Mouse (Mus musculus) common myeloid progenitor, adult 5-6 weeks (primary cell): ENCODE measurements around the gene Acsbg1. TPM values are rescaled to one million over a fixed set of nuclear protein-coding genes. Genes with fewer than 3 reads are reported as not detected.
A peak's percentile ranks its signal among the peaks of the same experiment; 100 is the strongest.

Source experiments
- ATAC-seq: replicated peaks from 2 replicates; pipeline ENCODE4 v1.8.0; 2016; ENCODE audit warnings: low read depth, mild to moderate bottlenecking, moderate TSS enrichment, inconsistent platforms; ENCODE audit not compliant: poor library complexity, severe bottlenecking
- total RNA-seq: library from RNA; stranded (forward); fragments of 200-1000, 187-1606 nt; gene quantifications from 2 replicates; pipeline ENCODE4 v1.2.3, GENCODE M21; 2017

Gene Acsbg1
- total RNA-seq, 1 experiment from 2014 or later, result not detected

DNA sequence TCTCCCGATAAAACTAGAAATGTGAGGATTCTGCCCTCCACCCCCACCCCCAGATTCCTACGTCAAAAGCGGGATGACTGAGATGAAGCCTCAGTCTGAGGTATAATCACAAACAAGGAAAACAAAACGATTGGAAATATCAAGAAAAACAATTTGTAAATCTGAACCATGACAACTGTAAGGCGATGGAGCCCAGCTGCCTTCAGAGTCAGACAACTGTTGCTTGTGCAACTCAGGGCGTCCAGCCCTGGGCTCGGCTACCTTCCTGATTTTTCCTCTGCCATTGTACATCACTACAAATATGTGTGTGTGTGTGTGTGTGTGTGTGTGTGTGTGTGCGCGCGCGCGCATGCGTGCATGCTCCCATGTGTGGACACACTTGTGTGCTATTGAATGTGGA is 12.2 kb upstream of the Acsbg1 start:
- ATAC-seq, result no peak

DNA sequence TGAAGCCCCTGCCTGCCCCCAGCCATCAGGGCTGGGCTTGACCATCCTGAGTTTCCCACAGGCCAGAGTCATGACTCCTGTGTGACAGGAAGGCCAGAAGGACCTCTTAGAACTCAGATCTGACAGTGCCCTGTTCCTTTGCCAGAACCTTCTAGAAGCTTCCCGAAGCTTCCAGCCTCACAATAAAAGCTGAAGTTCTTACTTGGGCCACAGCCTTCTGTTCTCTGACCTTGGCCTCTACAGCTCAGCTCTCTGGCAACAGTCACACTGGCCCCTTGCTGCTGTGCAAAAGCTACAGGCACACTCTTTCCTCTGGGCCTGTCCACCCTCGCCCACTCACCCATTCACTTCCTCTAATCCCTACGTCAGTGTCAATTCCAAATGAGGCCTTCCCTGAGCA is 10.3 kb upstream of the Acsbg1 start:
- no peak for ATAC-seq

DNA sequence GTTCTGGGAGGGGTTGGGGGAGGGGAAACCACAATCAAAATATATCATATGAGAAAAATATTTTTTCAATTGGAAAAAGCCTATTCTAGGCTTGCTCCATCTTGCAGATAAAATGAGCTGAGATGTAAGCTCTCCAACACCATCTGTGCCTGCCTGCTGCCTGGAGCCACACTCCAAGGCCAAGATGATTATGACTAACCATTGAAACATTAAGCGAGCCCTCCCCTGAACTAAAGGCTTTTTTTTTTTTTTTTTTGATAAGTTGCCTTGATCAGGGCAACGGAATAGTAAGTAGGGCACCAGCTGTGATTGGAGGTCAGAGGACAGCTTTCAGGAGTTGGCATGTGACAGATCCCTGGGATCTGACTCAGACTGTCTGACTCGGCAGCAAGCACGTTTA is 6.8 kb upstream of the Acsbg1 start:
- ATAC-seq, result no peak

DNA sequence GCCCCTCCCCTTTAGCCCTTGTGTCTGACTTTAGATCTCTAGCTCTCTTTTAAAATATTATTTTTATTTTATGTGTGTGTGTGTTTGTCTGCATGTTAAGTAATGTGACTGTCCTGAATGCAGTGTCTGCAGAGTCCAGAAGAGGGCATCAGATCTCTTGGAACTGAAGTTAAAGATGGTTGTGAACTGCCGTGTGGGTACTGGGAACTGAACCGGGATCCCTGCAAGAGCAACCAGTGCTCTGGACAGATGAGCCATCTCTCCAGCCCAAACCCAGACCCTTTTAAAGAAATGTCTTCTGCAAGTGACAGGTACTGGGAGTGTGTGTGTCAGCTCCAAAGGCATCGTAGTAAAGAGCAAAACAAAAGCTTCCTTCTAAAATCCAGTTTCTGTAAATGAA is 4.4 kb upstream of the Acsbg1 start:
- ATAC-seq, result no peak

DNA sequence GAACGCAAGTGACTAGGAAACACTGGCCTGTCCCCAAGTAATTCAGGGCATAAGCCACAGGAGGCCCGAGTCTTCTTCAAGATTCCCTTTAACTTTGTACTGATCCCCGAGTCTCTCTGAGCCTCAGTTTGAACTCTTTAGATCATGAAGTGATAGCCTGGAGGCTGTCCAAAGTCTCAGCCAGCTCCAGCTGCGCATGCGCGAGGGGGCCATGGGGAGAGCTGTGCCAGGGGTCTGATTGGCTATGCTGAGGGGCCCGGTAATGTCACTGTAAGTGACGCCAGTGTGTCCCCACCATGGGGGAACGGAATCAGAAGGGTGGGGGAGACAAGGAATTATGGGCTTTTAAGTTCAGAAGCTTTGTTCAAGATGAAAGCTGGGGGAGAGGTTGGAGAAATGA is 2.7 kb upstream of the Acsbg1 start:
- no peak for ATAC-seq

DNA sequence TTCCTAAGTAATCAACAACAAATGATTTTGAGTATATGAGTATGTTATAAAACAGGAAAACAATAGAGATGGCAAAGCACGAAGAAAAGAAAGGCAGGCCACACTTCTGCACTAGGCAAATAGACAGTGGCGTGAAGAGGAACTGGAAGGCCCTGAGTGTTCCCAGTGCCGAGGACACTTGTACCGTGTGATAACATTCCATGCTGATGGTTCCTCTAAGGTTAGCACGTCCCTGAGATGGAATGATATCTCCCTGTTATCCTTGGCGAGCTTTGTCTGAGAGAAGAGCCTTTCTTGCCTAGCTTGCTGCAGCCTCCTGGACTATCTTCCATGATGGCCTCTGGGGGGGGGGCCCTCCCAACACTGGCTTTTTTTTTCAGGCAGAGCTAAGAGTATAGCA is 2.9 kb downstream of the Acsbg1 start:
- ATAC-seq, result no peak

DNA sequence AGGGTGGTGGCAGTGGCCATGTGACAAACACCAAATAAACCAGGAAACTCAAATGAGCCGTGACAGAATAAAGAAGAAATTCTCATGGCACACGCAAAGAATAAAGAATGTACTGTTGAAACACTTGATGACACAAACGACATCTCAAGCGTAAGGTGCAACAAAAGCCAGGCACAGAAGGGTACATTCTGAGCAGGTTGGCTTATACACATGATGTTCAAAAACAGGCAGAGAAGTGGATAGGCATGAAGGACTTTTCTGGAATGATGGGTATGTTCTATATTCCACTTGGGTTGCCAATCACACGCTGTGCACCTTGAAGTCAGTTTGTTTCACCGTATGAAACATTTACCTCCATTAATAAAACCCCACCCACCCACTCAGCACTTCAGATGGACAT is 5.3 kb downstream of the Acsbg1 start:
- no peak for ATAC-seq

DNA sequence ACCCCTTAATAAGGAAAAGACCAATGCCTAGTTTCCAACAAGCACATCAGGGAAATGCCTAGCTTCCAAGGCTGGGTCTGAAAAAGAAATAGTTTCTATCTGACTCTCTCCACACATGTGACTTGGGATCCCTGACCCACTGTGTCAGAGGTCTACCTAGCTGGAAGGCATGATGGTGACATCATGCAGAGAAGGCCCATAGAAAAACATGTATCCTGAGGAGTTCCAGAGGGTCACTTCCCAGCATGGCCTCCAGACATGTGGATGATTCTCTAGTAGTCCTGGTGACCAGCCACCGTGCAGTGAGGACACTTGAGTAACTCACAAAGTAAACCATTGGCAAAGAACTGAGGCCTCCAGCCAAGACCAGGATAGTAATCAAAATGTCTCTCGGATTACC is 5.8 kb downstream of the Acsbg1 start:
- no peak for ATAC-seq

DNA sequence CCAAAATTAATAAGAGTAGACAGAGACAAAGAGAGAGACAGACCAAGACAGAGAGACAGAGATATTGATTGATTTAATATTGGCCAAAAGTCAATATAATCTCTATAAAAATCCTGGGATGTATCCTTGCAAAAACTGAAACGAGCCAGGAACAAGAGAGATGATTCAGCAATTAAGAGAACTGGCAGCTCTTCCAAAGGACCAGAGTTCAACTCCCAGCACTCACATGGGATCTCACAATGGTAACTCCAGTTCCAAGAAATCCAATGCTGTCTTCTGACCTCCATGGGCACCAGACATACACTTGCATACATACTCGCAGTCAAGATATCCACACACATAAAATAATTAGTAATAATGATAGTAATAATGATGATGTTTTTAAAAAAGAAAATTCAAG is 8.9 kb downstream of the Acsbg1 start:
- ATAC-seq, result no peak

DNA sequence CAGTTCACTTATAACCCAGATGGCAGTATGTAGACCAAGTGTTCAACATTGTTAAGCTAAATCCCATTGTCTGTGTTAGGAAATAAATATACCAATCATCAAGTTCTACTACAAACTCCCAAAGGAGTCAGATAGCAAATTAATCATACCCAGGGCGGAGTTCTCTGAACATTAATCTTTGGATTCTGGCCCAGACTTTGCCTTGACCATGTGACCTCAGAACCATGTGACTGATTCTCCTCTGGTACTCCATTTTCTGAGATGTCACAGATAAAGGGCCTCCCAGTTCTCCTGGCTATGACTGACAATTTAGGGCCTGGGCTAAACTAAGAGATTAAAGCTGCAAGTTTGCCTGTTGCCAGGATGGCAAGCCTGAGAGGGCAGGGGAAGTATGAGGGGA is 12.3 kb downstream of the Acsbg1 start:
- ATAC-seq, result no peak

DNA sequence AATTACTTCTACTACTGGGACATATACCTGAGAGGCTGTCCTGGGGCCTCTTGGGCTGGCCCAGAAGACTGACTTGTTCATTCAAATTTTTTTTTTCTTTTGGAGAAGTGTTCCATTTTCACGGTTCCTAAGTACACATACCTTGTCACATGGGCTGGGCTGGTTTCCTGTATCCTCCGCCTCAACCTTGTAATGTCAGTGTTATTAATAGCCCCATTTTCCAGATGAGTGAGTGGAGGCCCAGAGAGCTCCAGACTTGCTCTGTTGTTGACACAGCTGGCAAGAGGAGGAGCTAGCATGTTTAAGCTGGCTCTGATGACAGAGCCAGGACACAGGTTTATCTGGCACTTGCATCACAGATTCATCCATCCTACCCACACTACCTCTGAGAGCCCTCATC is 14.2 kb downstream of the Acsbg1 start:
- ATAC-seq, result no peak

DNA sequence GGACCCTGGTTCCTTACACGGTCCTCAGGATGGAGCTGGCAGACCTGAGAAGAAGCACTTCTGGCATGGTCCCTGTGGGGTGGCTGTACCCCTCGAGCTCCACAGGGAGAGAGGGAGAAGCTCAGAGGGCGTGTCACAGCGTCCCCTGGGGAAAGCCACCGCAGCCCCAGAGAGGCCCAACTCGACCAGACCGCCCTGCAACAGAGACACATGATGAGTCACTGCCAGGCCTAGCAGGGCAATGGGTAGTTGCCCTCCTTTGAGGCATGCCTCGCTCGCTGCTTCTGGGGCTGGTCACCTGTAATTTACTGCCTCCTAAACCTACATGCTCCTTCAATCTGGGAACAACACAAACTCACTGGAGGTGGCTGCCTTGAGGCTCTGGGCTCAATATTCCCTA is 15.4 kb downstream of the Acsbg1 start:
- ATAC-seq, result no peak

DNA sequence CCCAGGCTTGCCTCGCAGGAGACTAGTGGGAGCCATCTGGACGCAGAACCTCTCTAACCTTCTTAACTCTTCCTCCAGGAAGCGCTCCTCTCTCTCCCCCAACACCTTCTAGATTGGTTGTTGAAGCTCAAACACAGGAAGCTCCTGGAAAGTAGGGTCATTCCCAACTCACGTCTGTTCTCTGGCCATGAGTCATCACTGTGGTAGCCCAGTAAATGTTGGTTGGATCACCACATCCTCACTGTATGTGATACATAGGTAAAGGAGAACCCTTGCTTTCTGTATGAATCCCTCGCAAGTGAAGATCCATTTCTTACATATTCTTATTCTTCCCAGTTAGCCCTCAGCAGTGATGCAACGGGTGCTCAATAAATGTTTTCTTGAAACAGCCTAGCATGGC is 16.1 kb downstream of the Acsbg1 start:
- no peak for ATAC-seq

DNA sequence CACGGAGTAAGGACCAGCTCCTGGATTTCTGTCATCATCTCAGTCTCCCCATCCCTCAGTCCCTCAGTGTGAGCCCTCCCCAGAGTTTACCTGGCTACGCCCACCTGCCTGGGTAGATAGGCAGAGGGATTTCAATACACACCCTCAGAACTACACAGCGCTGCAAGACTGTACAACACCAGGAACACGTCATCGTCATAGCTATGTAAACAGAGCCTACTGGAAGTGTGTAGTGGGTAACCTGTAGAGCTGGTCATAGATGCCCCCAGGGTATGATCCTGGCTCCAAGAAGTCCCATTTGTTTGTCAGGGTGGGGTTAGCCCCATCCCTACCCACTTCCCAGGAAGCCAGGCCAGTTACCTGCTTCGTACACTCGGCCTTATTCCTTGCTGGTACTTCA is 18.5 kb downstream of the Acsbg1 start:
- no peak for ATAC-seq

DNA sequence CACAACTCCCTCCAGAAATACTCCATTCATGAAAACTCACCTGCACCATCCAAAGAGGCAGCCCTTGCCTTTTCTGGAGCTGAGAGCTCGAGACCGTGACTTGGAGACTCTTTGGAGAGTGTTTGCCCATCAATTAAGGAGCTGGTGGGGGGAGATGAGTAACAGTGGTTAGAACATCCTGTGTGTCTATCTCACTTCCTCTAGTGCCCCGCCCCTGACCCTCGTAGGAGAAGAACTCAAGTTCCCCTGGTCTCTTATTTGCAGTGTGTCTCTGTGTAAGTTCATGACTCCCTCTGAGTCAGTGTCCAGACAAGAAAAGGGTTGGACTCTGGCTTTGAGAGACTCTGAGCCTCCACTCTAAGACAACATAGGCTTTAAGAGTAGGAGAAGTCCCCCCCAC is 19.1 kb downstream of the Acsbg1 start:
- ATAC-seq, result peak; percentile 83

DNA sequence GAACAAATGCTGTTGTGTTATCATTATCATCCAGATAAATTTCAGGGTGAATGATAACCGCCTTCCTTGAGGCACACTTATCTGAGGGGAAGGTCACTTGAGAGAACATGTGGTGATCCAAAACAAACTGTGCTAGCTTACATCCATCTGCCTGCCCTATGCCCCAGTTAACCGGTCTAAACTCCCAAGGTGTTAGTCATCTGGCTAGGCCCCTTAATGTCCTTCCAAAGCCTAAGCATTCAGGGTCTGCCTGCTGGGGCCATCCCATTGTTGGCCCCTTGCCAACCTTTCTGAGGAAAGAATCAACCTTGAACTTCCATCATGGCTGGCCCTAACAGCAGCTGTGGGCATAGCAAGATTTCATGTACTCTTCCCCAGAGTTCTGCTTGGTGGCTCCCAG is 19.5 kb downstream of the Acsbg1 start:
- ATAC-seq, result no peak

DNA sequence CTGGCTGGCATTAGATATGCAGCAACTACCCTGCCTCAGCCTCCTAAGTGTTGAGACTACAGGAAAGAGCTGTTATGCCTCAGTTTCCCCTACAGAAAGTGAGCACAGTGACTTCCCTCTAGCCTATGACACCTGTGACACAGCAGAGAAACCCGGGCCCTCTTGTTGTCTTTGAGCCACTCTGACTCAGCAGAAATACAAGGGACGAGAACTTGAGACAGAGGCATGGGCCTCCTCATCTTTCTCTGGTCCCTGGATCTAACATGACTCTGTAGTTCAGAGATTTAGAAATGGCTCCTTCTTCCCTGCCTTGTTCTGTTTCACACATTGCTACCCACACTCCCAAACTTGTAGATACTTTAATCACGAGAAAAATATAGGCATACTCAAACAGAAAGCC is 20.1 kb downstream of the Acsbg1 start:
- ATAC-seq, result no peak

DNA sequence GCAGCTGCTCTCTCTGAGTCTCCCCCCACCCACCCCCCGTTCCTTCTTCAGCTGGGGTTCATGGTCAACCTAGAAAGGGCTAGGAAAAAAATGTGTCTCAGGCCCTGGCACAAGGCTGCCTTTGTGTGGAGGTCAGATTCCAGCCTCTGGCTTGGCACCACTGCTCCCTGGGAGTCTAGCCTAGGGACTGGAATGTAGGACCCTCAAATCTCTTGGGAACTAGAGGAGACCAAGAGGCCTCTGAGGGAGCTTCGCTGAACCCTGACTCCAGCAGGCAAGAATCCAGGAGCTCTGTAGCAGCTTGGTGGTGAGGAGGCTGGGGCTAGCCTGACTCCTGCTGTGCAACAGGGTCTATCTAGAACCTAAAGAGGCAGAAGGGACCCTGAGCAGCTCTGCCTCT is 22.5 kb downstream of the Acsbg1 start:
- no peak for ATAC-seq

DNA sequence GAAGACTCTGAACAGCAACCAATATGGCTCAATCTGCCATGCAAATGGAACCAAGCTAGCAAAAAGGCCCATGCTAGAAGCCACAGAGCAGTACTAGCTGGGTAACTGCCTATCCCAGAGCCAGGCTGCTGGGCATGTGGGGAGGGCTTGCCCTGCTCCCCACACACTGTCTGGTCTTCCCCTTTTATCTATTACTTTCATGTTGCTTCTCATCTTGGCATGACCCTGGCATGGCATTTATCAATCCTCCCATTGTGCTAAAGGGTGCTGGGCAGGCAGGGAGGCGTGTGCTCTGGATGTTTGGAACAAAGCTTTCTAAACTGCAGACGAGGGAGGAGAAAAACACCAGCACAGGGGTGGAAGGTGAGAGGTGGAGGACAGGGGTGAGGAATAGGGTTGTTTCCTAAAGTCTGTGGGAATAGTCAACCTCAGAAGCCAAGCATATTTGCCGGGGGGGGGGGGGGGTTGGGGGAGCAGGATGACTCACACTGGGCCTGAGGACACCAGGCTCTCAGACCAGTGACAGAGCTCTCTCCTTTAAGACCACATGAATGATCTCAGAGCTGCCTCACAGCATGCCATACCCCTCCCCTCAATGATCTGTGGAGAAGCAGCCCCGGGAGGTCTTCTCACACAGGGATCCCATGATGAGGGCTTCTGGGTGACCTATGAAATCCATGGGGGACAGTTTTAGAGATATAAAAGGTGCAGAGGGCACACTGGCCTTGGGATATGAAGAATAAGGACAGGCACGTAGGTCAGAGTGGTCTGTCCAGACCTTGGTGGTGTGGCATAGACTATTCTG is 24.0 kb downstream of the Acsbg1 start:
- ATAC-seq, result peak; percentile 76

DNA sequence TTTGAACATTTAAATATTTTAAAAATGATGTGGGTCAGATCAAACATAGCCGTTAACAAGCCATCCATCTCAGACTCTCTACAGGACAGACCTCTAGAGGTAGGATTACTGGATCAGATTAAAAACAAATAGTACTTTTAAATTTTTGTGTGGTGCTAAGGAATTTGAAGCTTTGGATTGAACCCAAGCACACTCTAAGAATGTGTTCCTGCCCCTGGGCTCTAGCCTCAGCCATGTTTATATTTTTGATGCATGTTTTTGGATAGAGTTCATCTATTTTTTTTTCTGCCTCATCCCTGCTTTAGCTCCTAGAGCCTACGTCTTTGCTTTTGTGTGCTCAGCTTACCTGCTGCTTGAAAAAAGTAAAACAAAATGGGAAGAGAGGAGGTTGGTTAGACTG is 28.3 kb downstream of the Acsbg1 start:
- ATAC-seq, result no peak

DNA sequence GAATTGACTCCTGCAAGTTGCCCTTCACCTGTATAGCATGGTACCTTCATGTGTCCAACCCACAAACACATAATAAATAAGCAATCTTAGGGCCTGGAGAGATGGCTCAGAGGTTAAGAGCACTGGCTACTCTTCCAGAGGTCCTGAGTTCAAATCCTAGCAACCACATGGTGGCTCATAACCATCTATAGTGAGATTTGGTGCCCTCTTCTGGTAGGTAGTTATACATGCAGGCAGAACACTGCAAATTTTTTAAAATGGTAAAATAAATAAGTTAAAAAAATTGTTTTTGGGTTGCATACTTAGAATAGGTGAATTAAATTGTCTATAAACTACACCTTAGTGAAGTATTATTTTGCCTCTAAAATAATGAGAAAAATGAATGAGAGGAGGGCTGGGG is 30.8 kb downstream of the Acsbg1 start:
- ATAC-seq, result no peak

DNA sequence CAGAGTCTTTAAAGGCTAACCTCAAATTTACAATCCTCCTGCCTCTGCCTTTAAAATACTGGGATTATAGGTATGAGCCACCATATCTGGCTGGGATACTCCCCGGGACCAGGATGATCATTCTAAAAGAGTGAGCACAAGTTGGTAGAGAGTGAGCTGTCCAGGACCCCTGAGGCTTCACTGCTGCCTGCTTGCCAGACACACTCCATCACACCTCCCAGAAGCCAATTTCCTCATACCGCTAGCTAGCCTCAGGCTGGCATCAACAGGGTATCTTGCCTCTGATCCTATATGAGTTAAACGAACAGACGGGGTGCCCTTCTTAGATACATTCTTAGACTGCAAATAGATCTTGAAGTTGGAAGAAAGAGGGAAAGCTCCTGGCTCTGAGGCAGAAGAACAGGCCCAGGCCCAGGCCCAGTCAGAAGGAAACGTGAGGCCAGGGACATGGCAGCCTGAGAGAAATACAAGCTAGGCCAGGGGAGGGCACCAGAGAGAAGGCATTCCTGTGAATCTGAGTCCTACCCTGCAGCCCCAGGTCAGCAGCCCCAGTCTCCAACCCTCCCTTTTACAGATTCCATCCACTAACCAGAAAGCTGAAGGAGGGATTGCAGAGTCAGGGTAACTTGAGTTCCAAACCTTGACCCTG is 31.9 kb downstream of the Acsbg1 start:
- no peak for ATAC-seq
